Mouse (Mus musculus) ovary, postnatal 14 days (tissue): ENCODE results near the gene Crim1.

ENCODE experiments used
- DNase-seq: peaks from one replicate; pipeline ENCODE4 v3.0.0; 2022; ENCODE audit warnings: low spot score

Gene Crim1

GRCm38 (mm10) chr17:78209646-78210045 is 9.6 kb downstream of the Crim1 start:
- no peak for DNase-seq

- no peak for DNase-seq
Measured at GRCm38 (mm10) chr17:78211881-78212280, 11.8 kb downstream of the Crim1 start.

- DNase-seq: no peak
Measured at GRCm38 (mm10) chr17:78213128-78213527, 13.1 kb downstream of the Crim1 start.

GRCm38 (mm10) chr17:78216526-78216925 is 16.5 kb downstream of the Crim1 start:
- no peak for DNase-seq

GRCm38 (mm10) chr17:78217406-78217805 is 17.4 kb downstream of the Crim1 start:
- DNase-seq: no peak

GRCm38 (mm10) chr17:78218506-78219232 is 18.6 kb downstream of the Crim1 start:
- DNase-seq: no peak

- DNase-seq: no peak
Measured at GRCm38 (mm10) chr17:78221007-78221642, 21.1 kb downstream of the Crim1 start.

GRCm38 (mm10) chr17:78221860-78222259 is 21.8 kb downstream of the Crim1 start:
- DNase-seq: no peak

- DNase-seq: no peak
Measured at GRCm38 (mm10) chr17:78223988-78224387, 23.9 kb downstream of the Crim1 start.

GRCm38 (mm10) chr17:78225547-78225946 is 25.5 kb downstream of the Crim1 start:
- DNase-seq: no peak

GRCm38 (mm10) chr17:78227211-78227610 is 27.2 kb downstream of the Crim1 start:
- DNase-seq: no peak

- DNase-seq: no peak
Measured at GRCm38 (mm10) chr17:78231567-78231966, 31.5 kb downstream of the Crim1 start.

- no peak for DNase-seq
Measured at GRCm38 (mm10) chr17:78232703-78233102, 32.7 kb downstream of the Crim1 start.

GRCm38 (mm10) chr17:78233873-78234272 is 33.8 kb downstream of the Crim1 start:
- DNase-seq: no peak

- no peak for DNase-seq
Measured at GRCm38 (mm10) chr17:78236126-78236525, 36.1 kb downstream of the Crim1 start.

- DNase-seq: no peak
Measured at GRCm38 (mm10) chr17:78237954-78238353, 37.9 kb downstream of the Crim1 start.

- no peak for DNase-seq
Measured at GRCm38 (mm10) chr17:78240161-78240560, 40.1 kb downstream of the Crim1 start.

GRCm38 (mm10) chr17:78241238-78241637 is 41.2 kb downstream of the Crim1 start:
- DNase-seq: no peak

- no peak for DNase-seq
Measured at GRCm38 (mm10) chr17:78244752-78245151, 44.7 kb downstream of the Crim1 start.

GRCm38 (mm10) chr17:78245444-78245843 is 45.4 kb downstream of the Crim1 start:
- DNase-seq: no peak

- DNase-seq: no peak
Measured at GRCm38 (mm10) chr17:78246634-78247383, 46.8 kb downstream of the Crim1 start.

GRCm38 (mm10) chr17:78248197-78248596 is 48.1 kb downstream of the Crim1 start:
- no peak for DNase-seq

- no peak for DNase-seq
Measured at GRCm38 (mm10) chr17:78248943-78249342, 48.9 kb downstream of the Crim1 start.
